Mouse (Mus musculus): ENCODE results near the gene Gm20388.

DNA sequence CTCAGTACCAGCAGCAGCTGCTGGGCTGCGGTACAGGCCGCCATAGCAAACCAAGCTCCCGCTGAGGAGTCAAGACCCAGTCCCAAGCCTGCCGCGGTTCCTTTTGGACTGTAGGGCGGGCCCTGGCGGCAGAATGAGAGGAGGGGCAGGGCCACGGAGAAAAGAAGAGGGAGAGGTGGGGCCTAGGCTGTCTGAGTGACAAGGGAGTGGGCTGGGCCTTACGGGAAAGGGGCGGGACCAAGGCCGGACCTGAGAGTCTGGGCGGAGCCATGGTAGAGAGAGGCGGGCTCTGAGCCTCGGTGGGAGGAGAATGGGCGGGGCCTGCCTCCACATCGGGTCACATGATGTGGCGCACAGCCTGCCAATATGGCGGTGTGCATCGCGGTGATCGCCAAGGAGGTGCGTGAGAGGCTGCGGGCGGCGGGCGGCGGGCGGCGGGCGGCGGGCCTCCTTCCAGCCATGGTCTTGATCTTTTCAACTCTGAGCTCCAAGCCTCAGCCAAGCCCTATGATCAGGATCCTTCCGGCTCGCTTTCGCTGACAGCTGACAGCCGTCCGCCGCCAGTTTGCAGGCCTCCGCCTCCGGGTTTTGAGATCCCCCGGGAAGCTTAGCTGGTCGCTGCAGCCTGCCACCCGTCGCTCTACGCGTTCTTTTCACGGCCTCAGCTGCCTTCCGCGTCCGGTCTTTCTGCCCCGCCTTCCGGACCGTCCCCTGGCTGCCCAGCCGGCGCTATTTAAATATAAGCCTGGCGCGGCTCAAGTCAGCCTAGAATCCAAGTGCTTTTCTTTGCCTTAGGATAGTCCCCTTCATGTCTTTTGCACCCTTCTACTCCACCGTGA, 2700.9 kb downstream of the Gm20388 start, which contains the start of the genes Galns and Trappc2l:
- no peak for TF ChIP-seq TAL1 (IDR thresholded peaks at IDR 0.05; ENCODE audit: low read length)
- TF ChIP-seq GATA1 (IDR thresholded peaks at IDR 0.05; ENCODE audit: low read length) = no peak

Data from erythroblast, embryonic 14.5 days (primary cell).